Mouse (Mus musculus) liver, adult (tissue): ENCODE results near the gene Unc119.

Experiments
- GATA4 ChIP-seq: IDR thresholded peaks from 2 replicates; pipeline ENCODE4 v1.6.1; 2014; ENCODE audit warnings: mild to moderate bottlenecking, low read length; ENCODE audit not compliant: insufficient replicate concordance

Unc119 gene

DNA sequence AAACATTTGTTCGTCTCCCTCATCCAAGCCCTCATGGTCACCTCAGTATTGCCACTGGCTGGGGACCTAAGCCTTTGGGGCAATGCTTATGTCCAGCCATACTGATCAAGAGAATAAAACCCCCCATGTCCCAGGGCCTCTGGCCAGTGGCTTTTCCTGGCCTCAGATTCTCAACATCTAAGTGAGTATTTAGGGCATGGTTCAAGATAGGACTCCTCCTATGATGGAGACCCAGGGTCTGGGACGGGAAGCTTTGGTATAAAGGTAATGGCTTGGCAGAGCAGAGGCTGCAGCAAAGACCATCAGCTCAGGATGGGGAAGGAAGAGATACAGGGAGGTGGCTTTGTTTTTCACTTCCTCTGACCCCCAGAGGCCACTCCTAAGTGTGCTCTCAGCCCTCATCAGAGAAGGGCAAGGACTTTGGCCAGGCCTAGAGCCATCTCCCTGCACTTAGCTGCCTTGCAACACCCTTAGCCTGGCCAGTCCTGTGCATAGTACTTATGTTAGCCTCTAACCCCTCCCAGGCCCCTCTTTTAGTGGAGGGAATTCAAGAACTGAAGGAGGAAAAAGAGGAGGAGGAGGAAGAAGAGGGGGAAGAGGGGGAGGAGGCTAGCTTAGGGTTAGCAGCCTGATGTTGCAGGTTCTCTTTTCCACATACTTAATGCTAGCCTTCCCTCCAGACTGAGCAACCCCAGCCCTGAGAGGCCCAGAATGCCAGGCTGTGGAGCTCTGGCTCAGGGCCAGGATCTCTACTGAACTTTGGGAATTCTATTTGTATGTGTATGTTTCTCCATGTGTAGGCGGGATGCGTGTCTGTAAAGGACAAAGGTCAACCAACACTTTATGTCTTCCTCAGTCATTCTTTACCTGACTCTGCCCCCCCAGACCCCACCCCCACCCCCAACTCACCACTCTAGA is 6.4 kb downstream of the Unc119 start:
- no peak for TF ChIP-seq GATA4

DNA sequence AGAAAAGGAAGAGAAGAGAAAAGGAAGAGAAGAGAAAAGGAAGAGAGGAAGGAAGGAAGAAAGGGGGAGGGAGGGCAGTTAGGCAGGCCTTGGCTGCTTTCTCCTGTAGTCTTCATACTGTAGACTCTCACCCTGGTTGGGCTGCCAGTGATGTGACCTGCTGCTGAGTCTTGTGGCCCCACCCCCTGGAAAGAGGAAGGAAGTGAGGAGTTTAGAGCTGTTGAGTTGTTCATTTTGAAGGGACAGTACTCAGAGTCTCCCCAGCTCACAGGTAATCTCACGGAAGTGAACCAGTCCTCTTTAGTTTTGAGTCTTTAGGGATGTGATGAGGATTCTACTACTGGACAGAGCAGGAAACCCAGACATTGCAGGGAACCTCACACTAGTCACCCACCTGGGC is 9.8 kb downstream of the Unc119 start:
- no peak for TF ChIP-seq GATA4

DNA sequence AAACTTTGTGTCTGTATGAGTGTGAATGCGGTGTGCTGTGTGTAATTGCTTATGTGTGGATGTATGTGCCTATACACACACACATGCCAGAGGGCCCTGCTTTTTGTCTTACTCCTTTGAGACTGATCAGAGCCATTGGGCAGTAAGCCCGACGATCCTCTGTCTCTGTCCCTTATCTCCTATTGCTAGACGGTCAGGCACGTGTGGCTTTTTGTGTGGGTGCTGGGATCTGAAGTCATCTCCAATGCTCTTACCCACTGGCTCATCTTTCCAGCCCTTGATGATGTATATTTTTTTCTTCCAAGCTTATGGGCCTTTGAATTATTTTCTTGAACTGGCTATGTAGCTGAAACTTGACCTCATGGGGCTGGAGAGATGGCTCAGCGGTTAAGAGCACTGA is 11.6 kb downstream of the Unc119 start:
- TF ChIP-seq GATA4, result no peak

DNA sequence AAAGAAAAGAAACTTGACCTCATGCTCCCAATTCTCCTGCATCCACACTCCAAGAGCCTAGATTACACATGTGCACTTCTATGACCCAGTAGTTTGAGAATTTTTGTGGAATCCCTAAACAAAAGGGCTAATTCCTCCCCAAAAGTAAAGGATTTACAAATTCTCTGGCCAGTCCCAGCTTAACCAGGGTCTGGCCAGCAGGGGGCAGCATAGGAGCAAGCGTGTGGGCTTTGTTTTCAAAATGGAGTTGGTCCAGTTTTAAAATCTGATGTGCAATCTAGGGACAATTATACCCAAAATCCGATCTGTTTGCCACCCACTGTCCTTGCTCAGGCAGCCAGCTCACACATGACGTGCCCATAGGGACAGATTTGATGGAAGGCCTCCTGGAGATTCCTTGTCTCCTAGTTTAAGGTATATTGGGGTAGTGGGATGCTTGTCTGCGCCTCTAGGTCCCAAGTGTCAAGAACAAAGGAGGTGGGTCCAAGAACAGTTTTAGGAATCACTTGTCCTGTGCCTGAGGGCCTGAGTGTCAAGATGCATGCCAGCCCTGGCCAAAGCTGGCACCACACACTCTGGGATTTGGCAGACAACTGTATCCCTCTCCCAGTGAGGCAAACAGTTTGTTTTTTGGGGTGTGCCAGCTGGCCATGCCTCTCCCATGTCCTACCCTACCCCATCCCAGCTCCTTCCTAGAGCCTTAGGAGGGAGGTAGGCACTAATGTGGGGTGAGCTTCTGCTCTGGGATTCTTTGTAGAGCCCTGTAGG is 12.4 kb downstream of the Unc119 start:
- TF ChIP-seq GATA4, result no peak

GRCm38 (mm10) chr11:78358330-78359007 is 15.2 kb downstream of the Unc119 start:
- no peak for TF ChIP-seq GATA4

GRCm38 (mm10) chr11:78360125-78360788 is 17.0 kb downstream of the Unc119 start:
- TF ChIP-seq GATA4, result no peak

DNA sequence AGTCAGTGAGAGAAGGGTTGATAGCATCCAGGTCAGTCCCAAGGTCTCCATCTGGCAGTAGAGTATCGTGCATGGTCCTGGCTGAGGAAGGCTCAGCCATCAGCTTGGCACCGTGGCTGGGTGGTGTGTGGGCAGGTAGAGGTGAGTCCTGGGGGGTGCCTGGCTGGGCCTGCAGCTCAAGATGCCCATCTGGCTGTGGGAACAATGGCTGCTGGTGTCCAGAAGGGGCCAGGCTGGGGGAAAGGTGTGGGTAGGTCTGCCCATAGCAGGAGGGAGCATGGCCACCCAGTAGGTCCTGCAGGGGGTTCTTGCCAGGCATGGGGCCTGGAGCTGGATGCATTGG is 17.5 kb downstream of the Unc119 start:
- TF ChIP-seq GATA4, result no peak

DNA sequence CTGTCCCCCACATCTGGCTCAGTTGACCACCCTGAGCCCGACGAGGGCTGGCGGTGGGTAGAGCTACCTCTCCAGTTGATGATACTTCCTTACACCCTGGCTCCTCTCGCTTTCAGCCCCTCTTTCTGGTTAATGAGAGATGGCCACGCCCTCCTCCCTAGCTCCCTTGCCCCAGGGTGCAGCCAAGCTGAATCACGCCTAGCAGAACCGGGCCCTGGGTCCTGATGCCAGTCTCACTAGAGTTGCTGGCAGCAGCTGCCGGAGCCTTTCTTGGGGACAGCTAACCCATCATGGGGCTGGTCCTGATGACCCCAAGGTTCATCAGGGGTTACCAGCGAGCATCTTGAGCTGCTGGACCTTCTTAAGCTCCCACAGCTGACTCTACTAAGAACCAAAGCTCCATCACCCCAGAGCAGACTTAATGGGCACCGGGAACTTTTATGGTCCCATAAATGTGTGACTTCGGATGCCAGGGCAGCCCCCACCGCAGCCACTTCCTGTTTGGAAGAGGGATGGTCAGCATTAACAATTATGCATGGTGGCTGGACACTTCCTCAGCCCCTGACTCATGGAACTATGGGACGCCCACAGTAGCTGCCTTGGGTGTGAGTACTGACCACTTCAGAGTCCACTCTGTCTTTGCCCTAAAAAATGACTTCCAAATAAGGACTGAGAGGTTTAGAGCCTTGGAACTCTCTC is 20.2 kb downstream of the Unc119 start:
- TF ChIP-seq GATA4, result no peak

DNA sequence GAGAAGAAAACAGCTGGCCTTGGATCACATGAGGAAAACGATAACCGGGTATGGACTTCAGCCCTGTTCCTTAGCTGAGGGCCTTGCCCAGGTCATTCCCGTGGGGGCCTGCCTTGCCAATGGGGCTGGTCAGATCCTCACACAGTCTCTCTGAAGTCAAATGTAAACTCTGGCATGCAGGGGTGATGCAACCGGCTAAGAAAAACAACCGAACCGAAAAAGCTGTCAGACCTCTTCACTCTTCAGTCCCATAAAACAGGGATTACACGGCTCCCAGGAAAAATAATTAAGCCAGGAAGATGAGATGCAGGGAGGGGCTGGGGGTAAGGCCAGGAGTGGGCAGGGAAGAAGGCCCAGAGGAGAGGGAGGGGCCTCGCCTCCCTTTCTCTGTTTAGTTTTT is 20.8 kb downstream of the Unc119 start:
- TF ChIP-seq GATA4, result no peak

DNA sequence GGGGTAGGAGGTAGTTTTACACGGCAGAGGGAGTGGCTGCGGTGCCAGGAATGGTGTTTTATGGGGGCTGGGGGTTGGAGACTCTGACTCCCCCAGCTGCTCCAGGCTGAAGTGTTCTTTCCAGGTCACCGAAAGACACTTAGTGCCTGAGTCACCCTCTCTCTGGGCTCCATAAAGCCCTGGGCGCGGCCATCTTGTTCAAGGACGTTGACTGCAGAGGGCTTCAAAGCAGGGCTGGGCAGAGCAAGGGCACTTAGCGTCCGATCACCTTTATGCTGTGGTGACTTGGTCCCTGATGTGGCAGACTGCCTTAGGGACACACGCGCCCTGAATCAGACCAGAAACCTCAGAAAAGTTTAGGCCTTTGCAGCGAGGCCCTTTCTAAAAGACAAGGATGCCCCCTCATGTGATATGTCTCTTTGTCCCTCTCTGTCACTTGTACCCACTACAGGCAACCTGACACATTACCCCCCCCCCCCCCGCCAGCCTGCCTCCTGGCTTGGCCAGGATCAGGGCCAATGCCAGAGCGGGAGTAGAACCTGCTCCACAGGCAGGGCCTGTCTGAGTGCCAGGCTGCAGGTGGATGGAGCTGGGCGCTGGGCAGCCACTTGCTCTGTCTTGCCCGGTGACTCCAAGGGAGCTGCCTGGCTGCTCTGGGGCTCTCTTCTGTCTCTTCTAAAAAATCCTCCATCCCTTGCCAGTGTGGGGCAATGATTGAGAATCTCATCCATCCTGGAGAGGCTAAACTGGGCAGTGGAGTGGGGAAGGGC is 24.4 kb downstream of the Unc119 start:
- TF ChIP-seq GATA4, result no peak

- TF ChIP-seq GATA4, result no peak
Observed at GRCm38 (mm10) chr11:78370389-78370788, 27.1 kb downstream of the Unc119 start.

DNA sequence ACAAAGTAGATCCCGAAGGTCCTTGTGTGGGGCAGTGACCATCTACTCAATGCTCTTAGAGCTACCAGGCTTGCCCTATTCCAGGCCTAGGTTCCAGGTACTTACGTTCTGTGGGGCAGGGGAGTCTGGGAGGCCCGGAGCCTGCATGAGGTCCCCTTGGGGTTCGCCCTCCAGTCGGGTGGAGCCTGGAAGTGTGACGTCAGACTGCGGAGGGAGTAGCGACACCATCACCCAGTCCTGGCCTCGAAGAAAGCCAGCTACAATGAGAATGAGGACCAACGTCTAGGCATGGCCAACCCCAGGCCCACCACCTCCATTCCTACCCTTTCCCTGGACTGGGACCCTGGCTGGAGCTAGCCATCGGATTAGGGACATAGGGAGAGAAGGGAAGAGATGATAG is 28.4 kb downstream of the Unc119 start:
- TF ChIP-seq GATA4, result no peak

DNA sequence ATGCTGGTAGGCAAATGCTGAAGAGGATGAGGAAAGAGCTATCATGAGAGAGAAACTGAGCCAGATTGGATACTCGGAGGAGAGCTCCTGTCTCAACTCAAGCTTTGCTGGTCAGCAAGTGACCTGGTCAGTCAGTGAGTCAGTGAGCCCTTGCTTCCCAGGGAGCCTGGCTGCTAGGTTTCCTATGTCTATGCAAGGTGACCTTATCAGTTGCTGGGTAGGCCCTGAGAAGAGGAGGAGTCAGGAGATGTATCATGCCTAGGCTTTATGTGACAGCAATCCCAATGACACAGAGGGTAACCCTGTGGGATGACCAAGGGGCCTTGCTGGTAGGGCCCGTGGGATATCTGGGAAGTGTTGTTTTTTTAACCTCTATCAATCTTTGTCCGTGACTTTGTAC is 28.9 kb downstream of the Unc119 start:
- no peak for TF ChIP-seq GATA4

DNA sequence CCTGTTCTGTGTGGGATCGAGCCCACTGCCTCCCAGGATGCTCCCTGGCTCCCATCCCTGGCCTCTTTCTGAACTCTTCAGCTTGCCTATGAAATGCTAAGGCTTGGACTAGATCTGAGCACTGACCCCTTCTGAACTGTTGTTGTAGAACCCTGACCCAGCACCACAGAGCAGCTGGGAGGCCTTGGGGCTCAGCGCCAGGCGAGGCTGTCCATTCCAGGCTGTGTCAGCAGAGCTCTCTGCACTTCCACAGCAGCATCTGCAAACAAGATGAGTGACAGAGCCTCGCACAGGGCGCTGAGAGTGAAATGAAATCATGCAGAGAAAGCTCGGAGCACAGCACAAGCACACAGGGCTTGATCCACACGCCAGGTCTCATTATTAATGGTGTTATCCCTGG is 29.3 kb downstream of the Unc119 start:
- no peak for TF ChIP-seq GATA4
